Mouse (Mus musculus) adrenal gland, postnatal 14 days (tissue): ENCODE data around the gene Pet117. TPM values are rescaled to one million over a fixed set of nuclear protein-coding genes. Genes with fewer than 3 reads are reported as not detected.

Experiments used
- DNase-seq: peaks from one replicate; pipeline ENCODE4 v3.0.0; 2021; ENCODE audit warnings: mixed read lengths
- total RNA-seq: library from RNA; stranded (reverse); gene quantifications from 2 replicates; pipeline ENCODE4 v1.2.3, GENCODE M21; 2021

Gene Pet117
- total RNA-seq, 1 experiment from 2014 or later: 8.0 TPM

DNA sequence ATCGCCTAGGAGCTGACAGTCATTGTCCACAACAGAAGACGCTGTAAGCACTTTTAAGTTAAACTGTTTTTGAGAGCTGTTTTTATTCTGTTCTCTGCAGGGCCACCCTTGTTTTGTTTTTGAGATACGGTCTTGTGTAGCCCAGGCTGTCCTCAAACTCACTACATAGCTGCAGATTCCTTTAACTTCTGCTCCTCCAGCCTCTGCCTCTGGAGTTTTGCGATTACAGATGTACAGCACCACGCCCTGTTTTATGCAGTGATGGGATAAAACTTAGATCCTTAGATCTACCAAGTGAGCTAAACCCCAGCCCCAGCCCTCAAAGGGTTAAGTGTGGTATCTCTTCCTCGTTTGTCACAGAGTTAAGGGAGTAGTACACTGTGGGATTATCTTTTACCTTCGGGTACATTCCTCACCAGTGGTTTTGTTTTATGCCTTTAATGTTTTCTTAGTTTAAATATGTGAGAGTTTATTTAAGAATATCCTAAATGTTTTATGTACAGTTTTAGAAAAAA is 13.9 kb downstream of the Pet117 start:
- DNase-seq: no peak

DNA sequence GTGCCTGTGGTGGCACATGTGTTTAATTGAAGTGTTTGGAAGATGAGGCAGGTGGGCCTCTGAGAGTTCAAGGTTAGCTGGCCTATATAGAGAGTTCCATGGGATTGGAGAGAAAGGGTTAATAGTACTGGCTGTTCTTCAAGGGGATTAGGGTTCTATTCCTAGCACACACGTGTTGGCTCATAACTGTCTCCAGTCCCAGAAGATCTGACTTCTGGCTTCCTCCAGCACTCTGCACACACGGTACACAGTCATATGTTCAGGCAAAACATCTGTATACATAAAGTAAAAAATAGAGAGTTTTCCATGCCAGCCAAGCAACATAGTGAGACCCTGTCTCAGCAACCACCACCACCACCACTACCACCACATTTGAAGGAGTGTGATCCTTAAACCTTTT is 17.5 kb downstream of the Pet117 start:
- no peak for DNase-seq

DNA sequence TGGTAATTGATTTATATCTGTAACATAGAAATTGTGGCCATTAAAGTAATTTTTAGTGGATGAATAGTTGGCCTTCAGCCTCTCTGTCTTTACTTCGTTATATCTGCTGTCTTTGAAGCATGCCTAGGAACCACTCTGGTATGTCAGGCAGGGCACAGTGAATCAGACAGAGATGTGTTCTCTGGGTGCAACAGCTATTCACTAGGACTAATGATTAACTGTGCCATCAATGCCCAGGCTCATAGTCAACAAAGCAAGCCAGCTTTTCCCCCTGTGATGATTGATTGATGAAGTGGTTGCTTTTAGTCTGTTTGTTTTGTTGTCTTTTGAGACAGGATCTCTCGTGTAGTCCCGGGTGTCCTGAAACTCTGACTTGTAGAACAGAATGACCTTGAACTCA is 19.6 kb downstream of the Pet117 start:
- DNase-seq: no peak

DNA sequence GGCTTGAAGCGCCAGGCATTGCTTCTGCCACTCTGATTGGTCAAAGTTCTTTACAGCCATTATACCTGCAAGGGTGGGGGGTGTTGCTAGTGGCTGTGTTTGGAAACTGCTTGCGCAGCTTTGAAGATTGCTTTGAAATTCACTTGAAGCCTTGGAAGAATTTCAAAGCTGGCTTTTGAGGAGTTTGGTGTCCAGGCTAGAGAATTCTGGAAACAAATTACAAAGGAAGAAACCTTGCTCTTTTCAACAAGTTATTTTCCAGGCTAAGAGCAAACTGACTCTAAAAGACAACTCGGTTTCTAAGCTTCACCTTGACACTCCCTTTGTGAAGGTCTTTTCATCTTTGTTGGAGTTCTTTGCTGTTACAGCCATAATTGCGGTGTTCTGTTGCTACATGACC is 30.7 kb downstream of the Pet117 start:
- DNase-seq: no peak

DNA sequence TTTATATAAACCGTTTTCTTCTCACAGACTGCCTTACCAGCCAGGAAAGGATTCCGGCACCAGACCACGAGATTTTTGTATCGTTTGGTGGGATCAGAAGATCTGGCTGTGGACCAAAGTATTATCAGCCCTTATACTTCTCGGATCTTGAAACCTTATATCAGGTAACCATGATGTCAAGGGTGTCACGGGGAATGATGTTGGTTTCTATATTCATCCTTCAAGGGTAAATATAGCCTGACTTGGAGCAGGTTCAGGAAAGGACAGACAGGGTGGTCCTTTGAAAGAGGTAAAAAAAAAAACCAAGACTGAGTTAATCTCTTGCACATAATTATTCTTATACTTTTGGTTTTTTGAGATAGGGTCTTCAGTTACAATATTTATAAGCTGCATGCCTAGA is 31.9 kb downstream of the Pet117 start:
- no peak for DNase-seq

DNA sequence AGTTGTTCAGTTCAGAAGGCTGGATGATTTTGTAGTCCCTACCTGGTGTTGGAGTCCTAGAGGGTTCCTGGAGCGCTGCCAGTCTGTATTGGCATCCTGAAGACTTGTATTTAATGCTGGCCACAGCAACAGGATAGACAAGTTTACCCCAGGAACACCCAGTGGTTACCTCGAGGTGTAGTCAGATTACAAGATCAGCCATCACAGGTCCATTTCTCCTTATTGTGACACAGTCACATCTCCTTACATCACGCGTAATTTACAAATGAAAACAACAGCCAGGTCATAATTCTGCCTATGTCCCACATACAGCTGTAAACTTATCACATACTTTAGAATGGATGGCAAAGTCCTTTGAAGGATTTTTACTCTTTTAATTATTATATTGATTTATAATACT is 40.2 kb downstream of the Pet117 start:
- DNase-seq: no peak

DNA sequence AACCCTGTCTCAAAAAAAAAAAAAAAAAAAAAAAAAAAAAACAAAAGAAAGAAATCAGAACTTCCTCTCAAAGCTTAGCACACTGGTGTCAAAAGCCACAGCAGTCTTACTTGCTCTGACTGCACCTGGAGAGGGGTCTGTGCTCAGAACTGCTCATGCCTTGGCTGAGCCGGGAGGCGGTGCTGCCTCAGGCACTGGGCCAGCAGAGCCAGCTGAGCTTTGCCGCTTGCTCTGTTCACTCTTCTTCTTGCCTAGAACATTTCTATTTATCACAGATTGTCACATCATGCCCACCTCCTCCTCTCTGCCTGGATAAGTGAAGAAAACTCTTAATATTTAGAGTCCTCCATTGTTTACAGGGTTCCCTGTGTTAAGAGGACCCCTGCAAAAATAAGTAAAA is 41.8 kb downstream of the Pet117 start:
- no peak for DNase-seq

DNA sequence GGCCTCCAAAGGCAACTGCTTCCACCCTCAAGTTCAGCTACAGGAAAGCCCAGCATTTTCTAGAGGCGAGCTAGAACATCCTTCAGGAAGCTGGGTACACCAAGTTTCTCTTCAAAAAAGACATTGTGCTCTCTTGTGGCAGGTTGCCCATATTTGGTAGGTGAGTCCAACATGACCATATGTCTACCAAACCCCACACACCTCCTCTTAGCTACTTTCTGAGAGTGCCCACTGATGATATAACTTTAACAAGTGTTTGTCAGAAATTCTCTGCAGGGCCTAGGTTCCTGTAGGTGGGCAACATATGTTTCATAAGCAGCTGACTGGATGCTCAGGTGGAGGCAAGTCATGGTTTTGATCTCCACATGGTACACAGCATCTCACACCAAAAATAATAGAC is 45.9 kb downstream of the Pet117 start:
- no peak for DNase-seq

DNA sequence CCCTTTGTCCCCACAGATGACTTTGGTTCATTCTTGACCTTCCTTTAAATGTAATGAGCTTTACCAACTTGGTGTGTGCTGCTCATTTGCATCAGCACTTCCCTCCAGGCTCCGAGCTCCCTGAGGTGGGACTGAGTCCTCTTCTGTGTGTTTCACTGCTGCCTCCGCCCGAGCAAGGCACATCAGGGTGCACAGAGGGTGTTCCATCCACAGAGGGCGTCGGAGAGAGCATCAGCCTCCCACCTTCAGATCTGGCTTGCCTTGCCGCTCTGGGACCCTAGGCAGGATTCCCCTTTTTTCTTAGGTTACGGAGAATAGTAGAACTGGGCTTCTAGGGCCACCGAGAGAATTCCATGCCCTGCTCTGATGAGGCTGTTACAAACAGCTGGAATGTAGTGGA is 48.1 kb downstream of the Pet117 start:
- no peak for DNase-seq

DNA sequence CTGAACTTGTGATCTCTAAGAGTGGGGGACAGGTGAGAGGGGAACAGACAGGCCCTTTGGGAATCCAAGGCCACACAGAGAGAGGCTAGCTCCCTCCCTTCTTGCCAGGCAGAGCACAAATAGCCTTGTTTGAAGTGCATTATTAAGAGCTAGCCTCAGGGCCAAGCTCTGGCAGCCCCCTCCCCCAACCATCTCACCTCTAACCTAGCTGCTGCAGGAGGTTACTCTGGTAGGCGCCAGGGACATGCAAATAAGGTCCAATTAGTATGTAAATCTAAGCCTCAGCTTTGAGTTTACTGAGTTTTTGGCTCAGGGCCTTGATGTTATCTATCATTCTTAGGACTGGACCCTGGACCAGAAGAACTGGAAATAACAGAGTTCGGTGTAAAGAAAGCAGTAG is 49.3 kb downstream of the Pet117 start:
- DNase-seq: no peak

DNA sequence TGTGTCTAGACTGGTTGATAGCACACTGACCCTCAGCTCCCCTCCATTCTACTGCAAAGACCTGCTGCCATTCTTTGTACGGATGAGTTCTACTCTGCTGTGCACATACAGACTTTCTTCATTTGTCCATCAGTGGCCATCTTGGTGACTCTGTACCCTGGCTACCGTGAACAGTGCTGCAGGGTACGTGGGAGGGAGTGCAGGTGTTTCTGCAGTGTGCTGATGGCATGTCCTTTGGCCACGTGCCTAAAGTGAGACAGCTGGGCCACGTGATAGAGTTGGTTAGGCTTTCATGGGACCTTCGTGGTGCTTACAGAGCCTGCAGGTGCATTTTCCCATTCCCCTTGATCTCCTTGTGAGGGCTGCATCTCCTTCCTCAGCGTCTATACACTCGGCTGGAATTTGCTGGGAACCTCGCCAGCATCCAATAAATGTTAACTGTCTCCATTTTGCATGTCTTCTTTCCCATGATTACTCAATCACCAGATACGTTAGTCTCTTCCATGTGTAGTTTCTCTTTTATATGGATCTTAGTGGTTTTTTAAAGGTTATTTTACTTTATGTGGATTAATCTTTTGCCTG is 53.4 kb downstream of the Pet117 start:
- no peak for DNase-seq

Other genes with a start within 250 kb of the Pet117 start
- gene Mgme1, start 98.3 kb upstream of the Pet117 start, total RNA-seq: 14.6 and 16.3 TPM in 2 replicates
- gene Snx5, start 98.1 kb upstream of the Pet117 start, total RNA-seq: 96.5 and 114 TPM in 2 replicates
- gene Ovol2, start 36.9 kb upstream of the Pet117 start, total RNA-seq: not detected in 2 replicates
- 25.3 and 28.0 TPM in 2 replicates for gene Kat14, start within 50 bp of the Pet117 start, total RNA-seq
- gene Dzank1, start 158.4 kb downstream of the Pet117 start, total RNA-seq: 1.7 and 3.9 TPM in 2 replicates
- 18.0 and 21.0 TPM in 2 replicates for gene Polr3f, start 158.7 kb downstream of the Pet117 start, total RNA-seq
- 27.4 and 28.1 TPM in 2 replicates for gene Rbbp9, start 181.9 kb downstream of the Pet117 start, total RNA-seq
- 58.8 and 74.1 TPM in 2 replicates for gene Sec23b, start 187.2 kb downstream of the Pet117 start, total RNA-seq
- gene Smim26, start 225.1 kb downstream of the Pet117 start, total RNA-seq: 48.2 and 50.9 TPM in 2 replicates
- gene Dtd1, start 230.9 kb downstream of the Pet117 start, total RNA-seq: 19.6 and 20.6 TPM in 2 replicates